Mouse (Mus musculus) ES-E14 (cell line): ENCODE results near the gene Chchd10. TPM values are rescaled to one million over a fixed set of nuclear protein-coding genes. Genes with fewer than 3 reads are reported as not detected.

Source experiments
- DNase-seq: peaks from one replicate; pipeline ENCODE4 v3.0.0-alpha.2; 2013; ENCODE audit warnings: low read depth, low spot score
- H3K27ac ChIP-seq: 2 replicates; pipeline ENCODE4 v1.5.1; 2012; ENCODE audit warnings: low read depth, mild to moderate bottlenecking, low read length, moderate library complexity, mixed read lengths; ENCODE audit not compliant: poor library complexity, insufficient read depth, severe bottlenecking
- H3K36me3 ChIP-seq: 2 replicates; pipeline ENCODE4 v1.6.1; 2012; ENCODE audit warnings: mild to moderate bottlenecking, low read length, moderate library complexity, mixed read lengths; ENCODE audit not compliant: control insufficient read depth, poor library complexity, insufficient read depth, severe bottlenecking
- H3K4me1 ChIP-seq, 2 experiments: fragments of 150-350 bp in 1 of 2; sonication (generic) in 1 of 2; 2 replicates each; pipeline ENCODE4 v1.6.1; 2012; ENCODE audit warnings: low read length in 2 of 2, mild to moderate bottlenecking in 1 of 2, mixed read lengths in 1 of 2; ENCODE audit not compliant: control insufficient read depth in 2 of 2, insufficient read depth in 2 of 2, poor library complexity in 1 of 2
- H3K4me3 ChIP-seq, 2 experiments: fragments of 150-350 bp in 1 of 2; sonication (generic) in 1 of 2; 2 replicates each; pipeline ENCODE4 v1.5.1; 2012; ENCODE audit warnings: low read length in 2 of 2, low read depth in 1 of 2, mild to moderate bottlenecking in 1 of 2, mixed read lengths in 1 of 2; ENCODE audit not compliant: insufficient read depth in 1 of 2, poor library complexity in 1 of 2, severe bottlenecking in 1 of 2
- H3K9ac ChIP-seq: 2 replicates; pipeline ENCODE4 v1.6.1; 2012; ENCODE audit warnings: low read depth, mild to moderate bottlenecking, low read length, mixed read lengths; ENCODE audit not compliant: poor library complexity, insufficient read depth, severe bottlenecking
- H3K9me3 ChIP-seq: fragments of 150-350 bp; sonication (generic); 2 replicates; pipeline ENCODE4 v1.6.1; 2012; ENCODE audit warnings: low read depth, mild to moderate bottlenecking, low read length; ENCODE audit not compliant: control insufficient read depth, insufficient read depth
- CHD2 ChIP-seq: IDR thresholded peaks from 2 replicates; pipeline ENCODE4 v1.6.1; 2014; ENCODE audit warnings: mild to moderate bottlenecking, low read depth, low read length, inconsistent platforms
- HCFC1 ChIP-seq: IDR thresholded peaks from 2 replicates; pipeline ENCODE4 v1.6.1; 2012; ENCODE audit warnings: low read length, inconsistent platforms, borderline replicate concordance; ENCODE audit not compliant: insufficient read depth
- MAFK ChIP-seq: IDR thresholded peaks from 2 replicates; pipeline ENCODE4 v1.6.1; 2014; ENCODE audit warnings: mild to moderate bottlenecking, low read depth, low read length, inconsistent platforms; ENCODE audit not compliant: insufficient read depth
- ZC3H11A ChIP-seq: IDR thresholded peaks from 2 replicates; pipeline ENCODE4 v1.6.1; 2012; ENCODE audit warnings: low read depth, mild to moderate bottlenecking, inconsistent platforms, low read length, borderline replicate concordance
- ZNF384 ChIP-seq: IDR thresholded peaks from 2 replicates; pipeline ENCODE4 v1.6.1; 2012; ENCODE audit warnings: low read depth, low read length, inconsistent platforms
- in situ Hi-C, 2 experiments: fragments of 600-800 bp; cut with MboI; formaldehyde crosslinking; loops; one replicate each; pipeline ENCODE4 v1.15.1; 2025; ENCODE audit warnings: low sequenced_read_pairs in 2 of 2, inconsistent platforms in 1 of 2; ENCODE audit not compliant: unreplicated experiment in 2 of 2
- total RNA-seq: library from RNA; depleted of rRNA; stranded (reverse); fragments of 300-350 nt; gene quantifications from 2 replicates; pipeline ENCODE4 v1.2.3, GENCODE M21; 2012

Chchd10 gene
- total RNA-seq, 1 experiment, result 435 TPM

DNA sequence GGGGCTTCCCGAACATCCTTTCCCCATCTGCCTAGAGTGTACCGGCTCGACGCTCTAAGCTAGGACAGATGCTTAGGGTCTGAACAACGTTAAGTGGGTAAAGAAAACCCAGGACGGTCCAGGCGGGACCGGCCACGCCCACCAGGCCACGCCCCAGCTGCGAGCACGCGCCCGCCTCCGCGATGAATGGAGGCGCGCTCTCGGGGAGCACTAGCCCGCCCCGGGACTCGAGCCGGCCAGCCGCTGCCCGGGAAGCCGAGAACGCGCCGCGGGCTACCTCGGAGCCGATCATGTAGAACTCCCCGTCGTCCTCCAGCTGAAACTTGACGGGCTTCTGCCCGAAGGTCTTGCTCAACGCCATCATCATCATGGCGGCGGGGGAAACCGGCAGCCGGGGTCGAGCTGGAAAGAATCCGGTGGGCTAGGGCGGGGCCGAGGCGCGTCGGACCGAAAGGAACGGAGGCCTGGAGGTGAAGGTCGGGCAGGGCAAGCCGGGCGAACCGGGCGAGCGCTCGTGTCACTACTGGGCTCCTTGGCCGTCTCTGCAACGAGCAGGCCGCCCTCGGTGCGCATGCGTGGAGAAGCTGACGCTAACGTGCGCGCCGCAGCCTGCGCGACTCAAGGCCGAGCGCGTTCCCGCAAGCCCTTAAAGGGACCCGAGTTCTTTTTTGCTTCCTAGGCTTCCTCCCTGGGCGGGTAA is 11.8 kb upstream of the Chchd10 start, which contains the start of gene Smarcb1:
TSS of gene Smarcb1 (minus strand) at position 592 of the 700 bp plus-strand sequence.
- peak within 1 kb of the TSS; percentile 94 for H3K9ac ChIP-seq
- peak within 1 kb of the TSS; percentile 84 to 99 for H3K4me3 ChIP-seq
- peaks cover 40% of the 10 kb centered on the region for H3K36me3 ChIP-seq
- peak within 1 kb of the TSS; percentile 89 for H3K27ac ChIP-seq
- DNase-seq, result peak; percentile 87
- in situ Hi-C loops, result no loop called here
- no peaks in the 10 kb centered on the region for H3K9me3 ChIP-seq
- peaks cover under 1 to 7% of the 10 kb centered on the region in 2 experiments; a peak in 1 of 4 replicates for H3K4me1 ChIP-seq
- TF ChIP-seq ZC3H11A, result no peak
- TF ChIP-seq MAFK, result no peak
- no peak for TF ChIP-seq CHD2
- TF ChIP-seq ZNF384, result no peak
- 0 out of 2 replicates have a peak, but pooled peaks have one; percentile 21 for TF ChIP-seq HCFC1

GRCm38 (mm10) chr10:75921726-75922560 is 11.0 kb upstream of the Chchd10 start:
- in situ Hi-C loops, result no loop called here
- H3K9ac ChIP-seq, result peak overlapping the region; percentile 79
- peak overlapping the region; percentile 84 to 99 for H3K4me3 ChIP-seq
- H3K36me3 ChIP-seq, result peaks cover 39% of the 10 kb centered on the region
- DNase-seq, result no peak
- H3K4me1 ChIP-seq, result peaks cover 0 to 7% of the 10 kb centered on the region in 2 experiments; a peak in 1 of 4 replicates
- H3K9me3 ChIP-seq, result no peaks in the 10 kb centered on the region
- H3K27ac ChIP-seq, result no peak overlapping the region
- TF ChIP-seq CHD2 (no peak), HCFC1 (no peak), ZNF384 (no peak)

DNA sequence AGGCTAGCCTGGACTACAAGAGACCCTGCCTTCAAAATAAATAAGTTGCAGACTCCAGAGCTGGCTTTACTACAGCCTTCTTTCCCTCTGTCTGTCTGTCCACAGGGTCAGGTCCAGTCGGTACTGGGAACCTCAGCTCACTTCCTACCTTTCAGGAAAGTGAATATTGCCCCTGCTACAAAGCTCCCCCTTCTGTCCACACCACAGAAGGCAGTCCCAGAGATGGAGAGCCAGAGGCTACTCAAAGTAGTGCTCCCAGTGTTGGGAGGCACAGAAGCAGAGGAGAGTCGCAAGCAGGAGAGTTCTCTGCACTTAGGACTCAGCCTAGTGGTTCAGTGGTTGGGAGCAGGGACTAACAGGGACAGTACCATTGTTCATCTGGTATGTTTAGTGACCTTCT is 8.6 kb upstream of the Chchd10 start:
- Histone ChIP-seq H3K9me3 (no peaks in the 10 kb centered on the region), H3K36me3 (peaks cover 47% of the 10 kb centered on the region), H3K4me3 (no peak overlapping the region), H3K4me1 (0 out of 4 replicates have a peak, but pooled peaks cover 0 to 7% of the 10 kb centered on the region in 2 experiments), H3K9ac (no peak overlapping the region), H3K27ac (no peak overlapping the region)
- TF ChIP-seq HCFC1, result no peak
- TF ChIP-seq ZNF384, result no peak
- no peak for TF ChIP-seq ZC3H11A
- no peak for TF ChIP-seq MAFK
- in situ Hi-C loops, result no loop called here
- DNase-seq, result no peak

GRCm38 (mm10) chr10:75926396-75926795 is 6.5 kb upstream of the Chchd10 start:
- H3K36me3 ChIP-seq, result peaks cover 45% of the 10 kb centered on the region
- in situ Hi-C loops, result no loop called here
- H3K9me3 ChIP-seq, result no peaks in the 10 kb centered on the region
- H3K4me1 ChIP-seq, result peaks cover 8 to 9% of the 10 kb centered on the region in 2 experiments; a peak in 2 of 4 replicates
- no peak overlapping the region for H3K4me3 ChIP-seq
- no peak overlapping the region for H3K9ac ChIP-seq
- no peak overlapping the region for H3K27ac ChIP-seq
- no peak for TF ChIP-seq HCFC1
- no peak for TF ChIP-seq ZNF384
- TF ChIP-seq MAFK, result no peak
- no peak for TF ChIP-seq ZC3H11A
- TF ChIP-seq CHD2, result no peak
- DNase-seq, result no peak
